ENCODE assay signal across 22 mouse cellular contexts in genomic region chr3:107972070-107972469, GRCm38 (mm10). TPM values are rescaled to one million over a fixed set of nuclear protein-coding genes. Genes with fewer than 3 reads are reported as not detected.
"Had no signal": no experiment of that assay in that cellular context is flagged by ENCODE, and none has a peak within 500 bp of the region (broad histone marks: within the 10 kb centered on the region; RNA-seq: fewer than 3 reads in every experiment).

No protein-coding gene starts in this region.

- H3K27me3 ChIP-seq: midbrain, embryonic 12.5 days; neural tube, embryonic 13.5 days; neural tube, embryonic 15.5 days had no signal

- ATAC-seq: midbrain, embryonic 16.5 days had no signal

- H3K9me3 ChIP-seq: midbrain, embryonic 10.5 days; midbrain, embryonic 12.5 days; neural tube, embryonic 13.5 days; neural tube, embryonic 15.5 days had no signal

- H3K4me2 ChIP-seq: lung, embryonic 14.5 days; midbrain, embryonic 12.5 days; neural tube, embryonic 13.5 days; neural tube, embryonic 15.5 days had no signal

- H3K9ac ChIP-seq: lung, embryonic 14.5 days; midbrain, embryonic 12.5 days; neural tube, embryonic 13.5 days; neural tube, embryonic 15.5 days had no signal

- H3K4me1 ChIP-seq: midbrain, embryonic 10.5 days; midbrain, embryonic 12.5 days; neural tube, embryonic 13.5 days; neural tube, embryonic 15.5 days had no signal

- H3K36me3 ChIP-seq: midbrain, embryonic 10.5 days; midbrain, embryonic 12.5 days; neural tube, embryonic 13.5 days; neural tube, embryonic 15.5 days had no signal

- H3K27ac ChIP-seq: midbrain, embryonic 10.5 days; midbrain, embryonic 12.5 days; neural tube, embryonic 13.5 days; neural tube, embryonic 15.5 days had no signal

- DNase-seq: lung, adult 18-20 months; lung, embryonic 14.5 days; lung, postnatal 10 days; lung, postnatal 4 days; midbrain, embryonic 14.5 days; retina, postnatal 1 day; right cerebral cortex, adult 18-20 months; right cerebral cortex, postnatal 25 days; right cerebral cortex, postnatal 4 days; thymus, adult 18-20 months; thymus, postnatal 14 days; thymus, postnatal 36 days had no signal

- H3K4me3 ChIP-seq: midbrain, embryonic 10.5 days; midbrain, embryonic 12.5 days; myocyte; neural tube, embryonic 13.5 days; neural tube, embryonic 15.5 days had no signal

RNA-seq across cellular contexts. Expression of gene Gstm3, which starts 3.0 kb away (rescaled TPM):
- total RNA-seq: megakaryocyte, adult 5-6 weeks; megakaryocyte-erythroid progenitor cell, adult 5-6 weeks had no signal
- polyA plus RNA-seq: midbrain, embryonic 10.5 days; midbrain, embryonic 12.5 days; midbrain, embryonic 14.5 days; midbrain, embryonic 16.5 days; myocyte; neural tube, embryonic 11.5 days; neural tube, embryonic 13.5 days; neural tube, embryonic 15.5 days; spleen, adult 2 months had no signal

RNA-seq across cellular contexts. Expression of gene Gstm6, which starts 28.5 kb away (rescaled TPM):
- total RNA-seq: megakaryocyte, adult 5-6 weeks; megakaryocyte-erythroid progenitor cell, adult 5-6 weeks had no signal
- polyA plus RNA-seq: myocyte had no signal
